Mouse (Mus musculus) gastrocnemius, postnatal 25 days (tissue): ENCODE measurements around the gene Zfp759. TPM values are rescaled to one million over a fixed set of nuclear protein-coding genes. Genes with fewer than 3 reads are reported as not detected.
"Not testable (repeated sequence)": the region's sequence is repeated elsewhere in the genome, so short reads cannot be mapped to it uniquely, and the experiment has no call there.

ENCODE experiments used
- DNase-seq: peaks from one replicate; pipeline ENCODE4 v3.0.0; 2022
- long read RNA-seq, 2 experiments: library from polyadenylated mRNA; stranded (forward); transcript quantifications; one replicate each; pipeline ENCODE4 v2.0.0; 2021
- total RNA-seq, 2 experiments: library from RNA; stranded (reverse); gene quantifications; 1 replicate in 1 of 2; 2 replicates in 1 of 2; pipeline ENCODE4 v1.2.3; 2021

Zfp759 gene
- total RNA-seq: 1 to 10 TPM; 4.1 to 4.3 TPM
- long read RNA-seq, experiment 1, partial matches to known transcripts: 1 of 1 reads
- long read RNA-seq, experiment 1, other reads (novel, unspliced or antisense): 0 of 1 reads
- long read RNA-seq, experiment 2: 0 reads

- not testable (repeated sequence) for DNase-seq
These were observed at the start of gene Zfp759 for GRCm38 (mm10) chr13:67121360-67121759. Gene Zfp759 (plus strand): TSS chr13:67121660.

DNA sequence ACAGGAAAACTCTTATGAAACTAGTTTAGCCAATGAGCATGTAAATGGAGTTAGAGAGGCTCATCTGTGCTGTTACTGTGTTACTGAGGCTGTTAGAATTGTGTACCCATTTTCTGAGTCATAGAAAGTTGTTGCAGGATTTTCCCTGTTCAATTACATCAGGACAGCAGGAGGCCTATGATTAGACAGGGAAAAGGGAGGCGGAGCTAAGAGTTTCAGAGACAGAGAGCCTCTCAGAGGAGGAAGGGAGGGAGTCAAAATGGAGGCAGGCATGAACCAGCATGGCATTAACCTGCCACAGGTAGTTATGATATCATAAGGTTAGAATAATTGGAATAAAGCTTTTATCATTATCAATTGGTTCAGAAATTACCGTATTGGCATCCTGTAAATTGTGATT is 48.7 kb upstream of the Zfp759 start:
- no peak for DNase-seq

GRCm38 (mm10) chr13:67077244-67077643 is 44.2 kb upstream of the Zfp759 start:
- DNase-seq: no peak

DNA sequence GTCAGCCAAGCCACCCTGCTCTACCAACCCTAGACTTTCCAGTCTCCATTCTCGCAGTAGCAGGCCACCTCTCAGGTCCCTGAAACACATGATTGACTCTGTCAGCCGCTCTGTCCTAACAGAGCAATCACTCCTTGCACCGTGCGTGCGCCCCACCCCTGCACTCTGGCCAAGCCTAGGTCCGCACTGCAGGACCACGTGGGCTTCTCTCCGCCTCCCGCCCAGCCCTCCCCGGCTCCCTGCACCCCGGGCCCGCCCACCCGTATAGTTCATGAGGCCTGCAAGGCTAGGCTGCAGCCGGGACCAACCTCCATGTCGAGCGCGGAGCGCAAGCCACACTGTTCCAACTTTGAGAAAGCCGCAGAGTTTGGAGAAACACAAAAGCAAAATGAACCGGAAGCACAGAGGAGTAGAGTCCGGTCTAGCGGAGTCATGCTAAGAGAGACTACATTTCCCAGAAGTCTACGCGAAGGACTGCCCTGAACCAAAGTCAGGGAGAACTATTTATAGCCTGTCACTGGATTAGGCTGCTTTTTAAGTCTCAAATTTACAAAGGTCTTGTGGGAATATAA is 40.2 kb upstream of the Zfp759 start:
- peak; percentile 81 for DNase-seq

DNA sequence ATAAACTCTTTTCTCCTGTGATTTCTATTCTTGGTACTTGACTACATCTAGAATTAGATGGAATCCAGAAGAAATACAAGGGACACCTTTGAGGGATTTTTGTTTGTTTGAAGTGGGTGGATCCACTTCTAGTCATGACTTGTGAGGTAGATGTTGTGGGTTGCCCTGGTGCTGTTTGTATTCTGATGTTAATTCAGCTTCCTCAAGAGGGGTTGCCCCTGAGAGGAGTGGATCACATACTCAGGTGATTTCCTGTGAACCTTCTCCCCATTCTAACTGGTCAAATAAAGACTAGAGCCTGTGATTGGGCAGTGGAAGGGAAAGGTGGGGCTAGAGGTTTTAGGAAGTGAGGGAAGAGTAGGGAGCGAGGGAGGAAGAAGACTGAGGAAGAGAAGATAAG is 39.5 kb upstream of the Zfp759 start:
- DNase-seq: no peak

DNA sequence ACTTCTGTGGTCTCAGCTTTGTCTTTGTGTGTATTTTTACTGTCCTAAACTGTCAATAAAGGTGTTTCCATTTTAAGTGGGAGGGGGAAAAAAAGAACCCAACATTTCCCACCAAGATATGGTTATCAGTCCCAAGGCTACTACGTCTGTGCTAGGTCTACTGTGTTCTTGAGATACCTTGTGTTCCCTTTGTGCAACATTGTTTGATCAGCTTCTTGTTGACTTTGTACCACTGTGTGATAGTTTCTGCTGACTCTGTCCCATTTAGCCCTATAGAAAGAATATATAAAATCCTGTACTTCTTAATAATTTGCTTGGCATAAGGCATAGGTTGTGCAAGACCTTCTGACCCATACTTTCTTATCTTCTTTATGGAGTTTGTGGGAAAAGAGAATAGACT is 31.3 kb upstream of the Zfp759 start:
- DNase-seq: no peak

DNA sequence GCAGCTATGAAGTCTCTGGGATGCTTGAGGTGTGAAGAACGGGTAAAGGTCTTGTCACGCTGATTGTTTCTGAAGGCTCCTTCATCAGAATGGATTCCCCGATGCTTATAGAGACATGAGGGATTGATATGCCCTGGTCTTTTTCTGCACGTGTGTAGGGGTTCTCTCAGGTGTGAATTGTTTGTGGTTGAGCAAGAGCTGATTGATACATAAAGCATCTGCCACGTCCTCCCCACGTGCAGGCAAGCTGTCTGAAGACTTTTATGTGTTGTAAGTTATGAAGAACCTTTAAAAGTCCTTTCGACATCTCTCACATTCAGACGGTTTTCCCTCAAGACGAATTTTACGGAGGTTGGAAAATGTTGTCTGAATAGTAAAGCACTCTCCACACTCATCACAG is 23.6 kb upstream of the Zfp759 start, which contains the start of gene Zfp708:
Gene Zfp708, minus strand, starts transcription at position 101 of the 400 bp plus-strand sequence.
- DNase-seq: no peak

DNA sequence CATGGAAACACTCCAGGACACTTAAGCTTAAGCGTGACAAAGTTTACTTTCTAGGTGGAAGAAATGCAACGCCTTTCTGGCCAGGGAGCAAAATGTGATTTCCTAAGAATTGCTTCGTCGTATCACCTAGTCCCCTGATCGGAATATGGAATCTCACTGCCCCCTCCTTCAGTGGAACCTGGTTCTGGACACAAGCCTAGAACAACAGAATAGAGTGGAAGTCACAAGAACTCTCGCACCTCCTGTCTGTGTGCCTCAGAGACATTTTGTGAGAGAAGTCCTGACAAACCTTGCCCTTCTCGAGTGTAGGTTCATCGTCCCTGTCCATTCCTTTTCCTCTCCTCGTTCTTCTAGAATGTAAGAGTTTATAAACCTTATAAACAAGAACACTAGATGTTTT is 13.8 kb upstream of the Zfp759 start:
- no peak for DNase-seq

- DNase-seq: peak; percentile 85
These were observed 13.2 kb upstream of the Zfp759 start, which contains the start of gene Gm28557 for GRCm38 (mm10) chr13:67108194-67108820. Gene Gm28557 (minus strand): TSS chr13:67108604.

DNA sequence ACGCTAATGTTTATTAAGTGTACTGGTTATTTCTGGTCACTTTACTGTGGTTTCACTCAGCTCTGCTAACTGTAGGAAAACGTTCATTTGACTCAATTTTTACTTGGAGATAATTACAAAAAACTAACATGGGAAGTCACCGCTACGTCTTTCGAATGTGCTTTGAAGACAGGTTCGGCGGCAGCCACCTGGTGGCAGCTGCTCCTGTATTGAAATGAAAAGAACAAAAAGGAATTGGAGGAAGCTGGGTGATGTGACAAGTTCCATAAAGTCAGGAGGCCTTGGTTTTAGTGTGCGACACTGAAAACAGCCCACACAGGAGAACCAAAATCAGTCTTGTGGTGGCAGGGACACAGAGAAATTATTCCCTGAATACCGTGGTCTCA is 12.6 kb upstream of the Zfp759 start:
- DNase-seq: no peak

- no peak for DNase-seq
These were observed 9.4 kb upstream of the Zfp759 start for GRCm38 (mm10) chr13:67112096-67112495.

GRCm38 (mm10) chr13:67113287-67113686 is 8.2 kb upstream of the Zfp759 start:
- no peak for DNase-seq

DNA sequence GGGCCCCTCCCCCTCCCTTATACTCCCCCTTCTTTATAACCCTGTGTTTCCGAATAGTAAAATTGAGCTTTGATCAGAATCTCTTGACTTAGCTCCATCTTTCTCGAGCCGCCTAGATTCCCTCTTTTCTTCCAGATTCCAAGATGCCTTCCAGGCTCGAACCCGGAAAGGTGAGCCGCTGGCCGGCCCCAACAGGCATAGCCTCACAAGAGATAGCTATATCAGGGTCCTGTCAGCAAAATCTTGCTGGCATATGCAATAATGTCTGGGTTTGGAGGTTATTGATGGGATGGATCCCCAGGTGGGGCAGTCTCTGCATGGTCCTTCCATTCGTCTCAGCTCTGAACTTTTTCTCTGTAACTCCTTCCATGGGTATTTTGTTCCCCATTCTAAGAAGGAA is 5.3 kb upstream of the Zfp759 start, which contains the start of gene Rslcan18:
Gene Rslcan18, minus strand, starts transcription at position 101 of the 400 bp plus-strand sequence.
- not testable (repeated sequence) for DNase-seq

- DNase-seq: no peak
These were observed 3.0 kb downstream of the Zfp759 start for GRCm38 (mm10) chr13:67124460-67124859.

GRCm38 (mm10) chr13:67127507-67127906 is 6.0 kb downstream of the Zfp759 start:
- DNase-seq: not testable (repeated sequence)

DNA sequence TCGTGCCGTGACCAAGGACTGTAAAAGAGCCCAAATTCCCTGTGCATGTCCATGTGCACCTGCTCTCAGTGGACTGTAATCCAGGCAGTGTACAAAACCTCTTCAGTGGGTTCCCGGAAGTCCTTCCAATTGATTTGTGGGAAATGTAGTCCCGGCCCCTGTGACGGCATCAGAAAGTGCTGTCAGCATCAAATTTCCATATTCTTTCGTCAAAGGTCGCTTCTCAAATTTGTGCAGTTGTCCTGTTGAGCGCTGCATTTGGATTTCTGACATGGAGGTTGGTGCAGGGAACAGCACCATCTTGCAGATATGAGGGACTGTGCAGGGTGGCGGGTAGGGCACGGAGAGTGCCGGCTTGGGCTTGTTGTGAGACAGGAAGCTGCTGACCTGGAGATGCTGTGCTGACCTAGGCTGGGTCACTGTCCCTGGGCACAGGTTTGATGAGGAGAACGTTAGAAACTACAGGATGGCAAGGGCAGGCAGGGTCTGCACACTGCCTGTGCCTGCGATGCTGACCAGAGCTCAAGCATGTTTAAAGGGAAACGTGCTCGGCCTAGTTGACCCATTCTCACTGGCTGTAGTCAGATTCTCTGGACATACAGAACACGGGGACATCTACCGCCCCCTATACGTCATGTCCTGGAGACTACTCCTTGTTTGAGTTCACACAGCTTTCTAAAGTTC is 6.7 kb downstream of the Zfp759 start:
- DNase-seq: peak; percentile 65

- not testable (repeated sequence) for DNase-seq
These were observed 44.7 kb downstream of the Zfp759 start for GRCm38 (mm10) chr13:67166122-67166521.

GRCm38 (mm10) chr13:67172991-67173722 is 51.7 kb downstream of the Zfp759 start, which contains the start of gene Rsl1:
Gene Rsl1 (plus strand): TSS chr13:67173182.
- DNase-seq: peak; percentile 67

DNA sequence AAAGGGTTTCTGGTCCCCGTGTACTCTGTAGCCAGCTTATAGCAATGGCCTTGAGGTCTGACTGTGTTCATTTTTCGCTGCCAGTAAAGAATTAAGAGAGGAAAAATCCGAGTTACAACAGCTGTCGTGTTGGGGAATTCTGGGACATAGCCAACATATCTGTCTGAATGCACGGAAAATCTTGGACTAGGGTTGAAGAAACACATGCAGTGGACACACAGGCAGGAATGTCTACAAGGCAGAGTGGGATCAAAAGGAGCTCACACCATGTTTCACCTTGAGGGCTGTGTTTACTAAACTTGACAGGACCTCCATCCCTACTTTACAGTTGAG is 52.2 kb downstream of the Zfp759 start:
- DNase-seq: no peak
